Mouse (Mus musculus): ENCODE results near the gene Oit3.
"Not testable (repeated sequence)": the region's sequence is repeated elsewhere in the genome, so short reads cannot be mapped to it uniquely, and the experiment has no call there.

Gene Oit3

DNA sequence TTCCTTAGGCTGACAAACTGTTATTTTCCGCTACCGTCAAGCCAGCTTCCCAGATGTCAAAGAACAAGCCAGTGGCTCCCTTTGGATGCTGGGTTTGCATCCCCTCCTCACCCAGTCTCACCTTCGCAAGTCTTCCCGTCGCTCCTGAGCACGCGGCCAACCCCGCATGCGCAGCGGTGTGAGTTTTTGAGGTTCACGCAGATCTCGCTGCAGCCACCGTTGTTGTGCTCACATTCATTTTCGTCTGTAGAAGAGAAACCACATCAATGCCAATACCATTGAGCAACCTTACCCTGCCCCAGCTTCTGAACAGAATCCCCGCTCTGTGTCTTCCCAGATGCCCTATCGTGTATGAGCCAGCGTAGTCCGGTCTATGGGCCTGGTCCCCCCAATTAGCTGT lies 5.8 kb downstream of the Oit3 start:
- in situ Hi-C loops (cut with MboI; ENCODE audit: unreplicated experiment in 2 of 2): no loop called here

DNA sequence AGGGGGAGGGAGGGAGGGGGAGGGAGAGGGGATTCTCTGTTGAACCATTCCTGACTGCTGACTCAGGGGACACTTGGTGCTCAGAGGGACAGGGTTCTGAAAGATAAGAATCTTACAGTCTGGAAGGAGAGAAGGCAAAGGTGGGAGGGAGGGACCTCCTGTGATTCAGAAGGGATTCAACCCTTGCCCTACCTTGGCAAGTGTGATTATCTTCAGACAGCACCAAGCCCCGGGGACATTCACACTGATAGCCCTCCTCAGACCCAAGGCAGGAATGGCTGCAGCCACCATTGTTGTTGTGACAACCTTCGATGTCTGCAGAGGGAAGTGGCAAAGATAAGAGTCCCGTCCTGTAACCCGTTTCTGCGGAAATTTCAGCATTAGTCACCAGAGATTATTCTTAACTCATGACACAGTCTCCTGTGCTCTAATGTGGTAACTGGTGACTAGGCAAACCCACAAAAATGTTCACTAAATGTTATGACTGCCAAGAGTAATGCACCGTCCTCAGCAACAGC lies 10.8 kb downstream of the Oit3 start:
- in situ Hi-C loops (cut with MboI; ENCODE audit: unreplicated experiment in 2 of 2): no loop called here

DNA sequence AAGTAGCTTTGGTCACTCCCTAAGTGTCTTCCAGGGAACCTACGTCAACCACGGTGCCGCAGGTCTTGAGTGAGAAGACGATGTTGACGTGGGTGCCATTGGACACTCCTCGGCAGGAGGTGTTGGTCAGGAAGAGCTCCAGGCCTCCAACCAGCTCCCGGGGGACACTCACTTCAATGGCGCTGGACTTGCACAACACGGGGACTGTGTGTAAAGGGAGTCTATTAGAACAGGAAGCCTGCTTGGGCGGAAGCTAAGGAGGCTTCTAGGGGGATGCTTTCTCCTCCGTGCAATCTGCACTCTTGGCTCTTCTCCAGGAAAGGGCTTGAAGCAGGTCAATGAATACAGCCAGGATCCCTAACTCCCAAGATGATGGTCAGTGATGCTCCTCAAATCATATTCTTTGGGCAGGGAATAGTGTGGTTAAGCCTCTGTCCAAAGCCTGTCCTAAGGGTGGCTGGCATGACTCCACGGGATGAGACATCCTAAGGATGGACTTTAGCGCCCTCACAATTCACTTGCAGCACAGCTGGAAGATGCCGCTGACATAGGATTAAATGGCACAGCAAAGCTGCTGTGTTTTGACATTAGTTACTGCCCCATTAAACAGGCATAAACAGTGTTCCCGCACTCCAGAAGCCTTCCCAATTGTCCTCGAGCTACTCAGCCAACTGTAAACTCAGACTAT lies 12.0 kb downstream of the Oit3 start:
- in situ Hi-C loops (cut with MboI; ENCODE audit: unreplicated experiment in 2 of 2): no loop called here

DNA sequence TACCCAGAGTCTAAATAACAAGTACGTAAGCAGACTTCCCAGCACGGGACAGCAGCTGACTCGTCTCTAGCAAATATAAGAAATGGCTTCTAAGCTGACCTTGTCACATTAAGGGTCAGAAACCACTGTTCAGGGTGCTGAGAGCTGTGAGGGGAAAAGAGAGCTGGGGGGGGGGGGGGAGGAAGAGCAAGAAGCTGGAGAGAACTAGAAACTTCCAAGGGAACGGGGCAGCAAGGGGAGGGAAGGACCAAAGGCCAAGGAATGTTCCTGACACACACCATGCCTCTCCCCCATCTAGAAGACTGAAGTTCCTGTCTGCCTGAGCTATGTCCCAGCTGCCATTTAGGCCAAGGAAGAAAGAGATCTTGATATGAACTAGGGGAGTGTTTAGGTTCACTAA lies 15.2 kb downstream of the Oit3 start:
- in situ Hi-C loops (cut with MboI; ENCODE audit: unreplicated experiment in 2 of 2): no loop called here

DNA sequence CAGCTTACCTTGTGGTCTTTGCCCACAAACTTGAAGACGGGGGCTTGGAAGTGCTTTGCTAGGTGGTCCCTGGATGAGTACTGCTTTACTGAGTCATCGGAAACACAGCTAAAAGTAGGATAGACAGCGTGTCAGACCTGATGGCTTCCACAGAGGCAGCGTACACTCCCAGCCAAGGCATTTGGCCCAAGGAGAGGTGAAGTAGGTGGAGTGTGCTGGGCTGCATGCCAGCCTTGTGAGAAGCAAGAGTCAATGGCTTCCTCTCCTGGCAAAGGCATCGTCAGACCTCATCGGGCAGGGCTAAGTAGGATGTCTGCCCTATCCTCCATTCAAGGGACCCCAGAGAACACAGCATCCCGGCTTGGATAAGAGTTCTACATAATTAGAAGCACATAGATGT lies 16.2 kb downstream of the Oit3 start:
- in situ Hi-C loops (cut with MboI; ENCODE audit: unreplicated experiment in 2 of 2): no loop called here

DNA sequence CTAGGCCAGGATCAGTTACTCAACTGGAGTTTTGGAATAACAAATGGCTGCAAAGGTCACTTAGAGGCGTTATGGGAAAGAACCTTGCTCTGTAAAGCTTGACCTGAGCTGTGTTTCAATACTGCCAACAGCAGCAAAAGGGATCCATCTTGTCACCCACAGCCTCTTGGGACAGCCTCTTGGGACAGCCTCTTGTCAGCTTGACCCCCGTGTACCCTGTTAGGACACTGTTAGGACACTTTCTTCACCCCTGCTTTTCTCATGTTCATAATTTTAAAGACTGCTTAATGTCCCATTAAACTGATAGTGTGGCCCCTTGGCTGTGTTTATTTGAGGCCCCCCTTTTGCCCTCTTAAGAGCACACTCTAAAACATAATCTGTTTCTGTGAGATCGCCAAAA lies 17.1 kb downstream of the Oit3 start:
- in situ Hi-C loops (cut with MboI; ENCODE audit: unreplicated experiment in 2 of 2): no loop called here

DNA sequence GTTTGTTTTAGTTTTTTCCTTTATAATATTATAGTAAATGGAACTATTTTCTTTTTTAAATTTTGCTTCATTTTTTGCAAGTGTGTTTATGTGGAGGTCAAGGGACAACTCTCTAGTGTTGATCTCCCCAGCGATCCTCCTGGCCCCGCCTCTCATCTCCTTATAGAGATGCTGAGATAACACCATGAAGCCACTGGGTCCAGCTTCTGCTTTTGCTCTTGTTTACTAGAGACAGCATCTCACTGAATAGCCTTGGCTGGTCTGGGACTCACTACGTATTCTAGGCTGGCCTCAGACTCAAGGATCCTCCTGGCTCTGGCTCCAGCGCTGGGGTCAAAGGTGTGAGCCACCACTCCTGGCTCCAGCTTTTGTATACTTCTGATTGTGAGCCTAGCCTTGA lies 22.1 kb downstream of the Oit3 start:
- in situ Hi-C loops (cut with MboI; ENCODE audit: unreplicated experiment in 2 of 2): no loop called here

DNA sequence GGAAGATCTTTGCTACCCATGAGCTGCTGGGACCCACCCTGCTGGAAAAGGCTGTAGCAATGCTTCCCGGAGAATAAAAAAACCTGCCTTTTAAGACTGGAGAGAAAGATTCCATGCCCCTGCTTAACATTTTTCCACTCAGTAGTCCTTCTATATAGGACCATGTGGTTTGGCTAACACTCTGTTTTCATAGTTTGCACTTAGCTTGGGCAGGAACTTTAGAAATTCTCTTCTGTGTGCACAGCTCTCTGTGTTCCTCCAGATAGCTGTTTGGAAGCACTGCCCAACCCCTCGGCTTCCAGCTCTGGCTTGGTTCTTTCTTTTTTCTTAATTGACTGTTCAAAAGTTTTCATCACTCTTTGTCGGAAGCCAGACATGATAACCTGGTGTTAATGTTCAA lies 25.0 kb downstream of the Oit3 start:
- in situ Hi-C loops (cut with MboI; ENCODE audit: unreplicated experiment in 2 of 2): no loop called here

DNA sequence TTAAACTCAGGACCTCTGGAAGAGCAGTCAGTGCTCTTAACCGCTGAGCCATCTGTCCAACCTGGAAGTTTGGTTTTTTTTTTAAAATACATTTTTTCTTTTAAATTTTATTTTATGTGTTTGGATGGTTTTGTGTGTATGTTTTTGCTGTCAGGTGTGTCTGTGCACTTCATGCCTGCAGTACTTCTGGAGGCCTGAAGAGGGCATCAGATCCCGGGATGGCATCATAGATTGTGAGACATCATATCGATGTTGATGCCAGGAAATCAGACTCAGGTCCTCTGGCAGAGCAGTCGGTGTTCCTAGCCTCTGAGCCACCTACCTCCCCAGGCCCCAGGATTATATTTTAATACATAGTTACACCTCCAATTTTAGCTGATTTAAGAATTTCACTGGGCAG lies 27.9 kb downstream of the Oit3 start:
- in situ Hi-C loops (cut with MboI; ENCODE audit: unreplicated experiment in 2 of 2): no loop called here

DNA sequence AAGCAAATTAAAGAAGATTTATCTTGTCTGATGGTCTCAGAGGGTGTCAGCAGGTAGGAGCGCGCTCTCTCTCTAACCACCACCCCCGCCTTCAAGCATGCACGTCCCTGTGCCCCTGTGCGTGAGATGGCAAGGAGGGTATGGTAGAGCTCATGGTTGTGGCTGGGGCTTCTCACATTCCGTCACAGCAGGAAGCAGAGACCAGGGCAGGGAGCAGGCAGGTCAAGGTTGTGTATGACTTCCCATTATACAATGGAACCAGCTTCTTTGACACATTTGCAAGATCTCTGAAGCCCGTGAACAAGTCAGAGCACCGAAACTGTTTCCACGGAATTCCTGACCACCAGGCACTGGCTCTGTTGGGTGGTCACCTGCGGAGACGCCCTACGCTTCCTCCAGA lies 31.3 kb downstream of the Oit3 start:
- in situ Hi-C loops (cut with MboI; ENCODE audit: unreplicated experiment in 2 of 2): no loop called here

DNA sequence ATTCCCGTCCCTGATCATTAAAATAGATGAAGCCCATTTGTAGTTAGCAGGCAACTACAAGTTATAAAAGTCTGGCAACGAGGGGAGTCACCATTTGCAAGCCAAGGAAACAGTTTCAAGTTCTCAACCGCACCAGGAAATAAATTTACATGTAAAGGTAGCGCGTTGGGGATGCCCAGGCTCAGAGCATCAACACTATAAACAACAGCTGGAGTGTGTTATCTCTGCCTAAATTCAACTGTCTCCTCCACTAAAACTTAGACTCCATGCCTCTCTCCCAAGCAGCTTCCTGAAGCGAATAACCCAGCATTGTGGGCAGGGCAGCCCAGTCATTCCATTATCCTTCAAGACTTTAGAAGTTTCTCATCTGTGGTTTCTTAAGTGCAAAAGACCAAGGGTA lies 33.1 kb downstream of the Oit3 start:
- in situ Hi-C loops (cut with MboI; ENCODE audit: unreplicated experiment in 2 of 2): no loop called here

DNA sequence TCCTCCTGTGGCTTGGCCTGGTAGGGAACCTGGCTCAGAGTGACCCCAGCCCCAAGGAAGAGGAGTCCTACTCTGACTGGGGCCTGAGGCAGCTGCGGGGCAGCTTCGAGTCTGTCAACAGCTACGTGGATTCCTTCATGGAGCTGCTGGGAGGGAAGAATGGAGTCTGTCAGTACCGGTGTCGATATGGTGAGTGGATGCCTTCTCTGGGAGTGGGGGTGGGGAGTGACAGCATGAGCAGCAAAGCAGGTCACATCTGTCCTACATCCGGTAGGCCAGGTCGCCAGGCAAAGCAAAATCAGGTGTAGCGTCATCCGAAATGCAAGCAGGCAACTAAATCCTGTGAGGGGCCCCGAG lies 37.8 kb downstream of the Oit3 start:
- in situ Hi-C loops (cut with MboI; ENCODE audit: unreplicated experiment in 2 of 2): no loop called here

DNA sequence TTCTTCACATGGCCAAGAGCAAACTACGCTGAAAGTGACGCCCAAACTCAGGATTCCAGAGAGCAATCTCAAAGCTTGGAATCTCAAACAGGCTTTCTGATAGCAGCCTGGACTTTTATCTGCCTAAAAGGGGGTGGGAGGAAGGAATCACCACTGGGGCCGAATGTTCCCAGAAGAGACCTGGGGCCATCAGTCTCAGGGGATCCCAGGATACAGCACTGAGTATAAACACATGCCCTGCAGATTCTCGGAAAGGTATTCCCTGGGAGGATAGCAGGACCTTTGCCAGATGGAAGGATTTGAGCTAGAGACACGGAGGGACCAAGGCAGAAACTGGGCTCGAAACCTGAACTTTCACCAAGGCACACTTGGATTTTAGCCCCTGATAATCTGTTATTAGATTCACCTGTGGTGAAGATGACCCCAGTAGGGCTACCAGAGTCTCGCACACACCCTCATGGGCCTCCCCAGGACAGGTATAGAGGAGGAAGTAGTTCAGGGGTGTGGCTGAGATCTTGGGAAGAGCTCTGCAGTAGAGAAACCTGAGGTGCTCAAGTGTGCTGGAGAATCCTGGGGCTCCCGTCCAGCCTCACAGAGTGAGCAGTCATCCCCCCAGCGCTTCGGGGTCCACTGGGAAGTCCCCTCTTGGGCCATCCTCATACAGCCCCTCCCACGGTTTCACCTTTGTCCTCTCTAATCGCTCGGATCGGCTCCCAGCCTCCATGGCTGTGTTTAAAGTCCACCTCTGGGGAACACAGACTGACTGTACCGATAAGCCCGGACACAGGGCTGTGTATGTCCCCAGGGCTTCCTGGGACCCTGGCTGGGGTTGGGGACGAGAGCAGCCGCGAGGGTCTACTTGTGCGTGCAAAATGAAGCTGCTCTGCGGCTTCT lies 38.4 kb downstream of the Oit3 start, which contains the start of gene Pla2g12b:
Pla2g12b (plus strand) TSS at position 762 of the 894 bp plus-strand sequence.
- in situ Hi-C loops (cut with MboI; ENCODE audit: unreplicated experiment in 2 of 2): no loop called here

DNA sequence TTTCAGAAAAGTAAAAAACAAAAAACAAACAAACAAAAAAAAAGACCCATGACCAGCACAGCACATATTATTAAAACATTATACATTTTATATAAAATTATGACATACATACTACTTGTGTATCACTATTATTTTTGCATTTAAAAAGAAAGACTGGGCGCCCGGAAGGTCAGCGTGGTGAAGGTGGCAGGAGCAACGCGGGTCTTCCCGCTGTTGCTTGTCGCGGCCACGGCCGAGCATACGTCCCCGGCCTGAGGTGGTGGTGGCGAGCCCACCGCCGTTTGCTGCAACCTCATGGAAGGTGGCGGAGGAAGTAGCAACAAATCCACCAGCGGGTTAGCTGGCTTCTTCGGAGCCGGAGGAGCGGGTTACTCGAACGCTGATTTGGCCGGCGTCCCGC lies 46.1 kb downstream of the Oit3 start, which contains the start of gene Gm10273:
Gm10273 (plus strand) TSS at position 172 of the 400 bp plus-strand sequence.
- in situ Hi-C loops (cut with MboI; ENCODE audit: unreplicated experiment in 2 of 2): not testable (repeated sequence)

DNA sequence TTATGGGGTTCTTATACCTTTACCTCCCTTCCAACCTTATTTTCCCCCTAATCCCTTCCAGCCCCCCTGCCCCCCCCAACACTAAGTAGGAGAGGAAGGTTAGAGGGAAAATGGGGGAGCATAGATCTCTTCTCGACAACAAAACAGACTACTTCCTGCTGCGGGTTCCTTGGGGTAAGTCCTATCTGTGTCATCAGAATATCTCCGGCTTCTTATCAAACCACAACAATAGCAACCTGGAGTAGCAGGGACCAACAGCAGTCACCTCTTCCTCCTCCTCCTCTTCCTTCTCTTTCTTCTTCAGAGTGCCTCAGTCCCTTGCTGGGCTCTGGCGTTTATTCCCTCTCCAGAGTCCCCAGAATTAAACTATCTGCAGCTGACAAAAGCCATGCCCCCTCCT lies 49.7 kb downstream of the Oit3 start:
- in situ Hi-C loops (cut with MboI; ENCODE audit: unreplicated experiment in 2 of 2): no loop called here

DNA sequence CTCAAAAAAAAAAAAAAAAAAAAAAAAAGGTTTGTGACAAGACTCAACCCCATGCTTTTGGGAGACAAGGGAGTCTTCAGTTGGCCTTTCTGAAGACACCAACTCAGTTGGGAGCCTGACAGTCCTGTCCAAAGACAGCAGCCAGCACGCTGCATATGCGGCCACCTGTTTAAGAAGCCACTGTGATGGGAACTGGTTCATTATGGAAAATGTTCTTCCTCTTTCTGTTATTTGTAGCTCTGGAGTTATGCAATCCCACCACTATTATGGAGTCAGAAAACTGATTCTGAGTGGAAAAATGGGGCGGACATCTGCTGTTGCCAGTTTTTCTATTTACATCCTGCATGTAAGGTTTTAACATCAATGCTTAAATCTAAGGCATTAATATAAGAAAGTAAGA lies 51.9 kb downstream of the Oit3 start:
- in situ Hi-C loops (cut with MboI; ENCODE audit: unreplicated experiment in 2 of 2): no loop called here

DNA sequence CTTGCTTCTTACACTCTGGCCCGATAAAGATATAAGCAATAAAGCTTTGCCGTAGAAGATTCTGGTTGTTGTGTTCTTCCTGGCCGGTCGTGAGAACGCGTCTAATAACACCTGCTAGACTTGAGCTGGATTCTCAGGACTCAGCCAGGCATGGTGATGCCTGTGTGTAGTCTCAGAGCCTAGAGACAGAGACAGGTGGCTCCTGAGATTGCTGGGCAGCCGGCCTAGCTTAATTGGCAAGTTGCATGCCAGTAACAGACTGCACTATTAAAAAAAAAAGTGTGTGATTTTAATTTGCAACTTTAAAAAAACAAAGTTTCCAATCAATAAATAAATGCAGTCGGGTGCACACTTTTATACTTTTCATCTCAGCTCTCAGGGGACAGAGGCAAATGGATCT lies 54.6 kb downstream of the Oit3 start:
- in situ Hi-C loops (cut with MboI; ENCODE audit: unreplicated experiment in 2 of 2): no loop called here

DNA sequence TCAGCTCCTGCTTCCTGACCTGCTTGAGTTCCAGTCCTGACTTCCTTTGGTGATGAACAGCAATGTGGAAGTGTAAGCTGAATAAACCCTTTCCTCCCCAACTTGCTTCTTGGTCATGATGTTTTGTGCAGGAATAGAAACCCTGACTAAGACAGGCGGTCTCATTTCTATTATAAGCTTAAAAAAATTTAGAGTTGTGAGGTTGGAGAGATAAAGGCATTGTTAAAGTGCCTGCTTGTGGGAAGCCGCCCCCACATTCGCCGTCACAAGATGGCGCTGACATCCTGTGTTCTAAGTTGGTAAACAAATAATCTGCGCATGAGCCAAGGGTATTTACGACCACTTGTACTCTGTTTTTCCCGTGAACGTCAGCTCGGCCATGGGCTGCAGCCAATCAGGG lies 60.0 kb downstream of the Oit3 start:
- in situ Hi-C loops (cut with MboI; ENCODE audit: unreplicated experiment in 2 of 2): not testable (repeated sequence)

DNA sequence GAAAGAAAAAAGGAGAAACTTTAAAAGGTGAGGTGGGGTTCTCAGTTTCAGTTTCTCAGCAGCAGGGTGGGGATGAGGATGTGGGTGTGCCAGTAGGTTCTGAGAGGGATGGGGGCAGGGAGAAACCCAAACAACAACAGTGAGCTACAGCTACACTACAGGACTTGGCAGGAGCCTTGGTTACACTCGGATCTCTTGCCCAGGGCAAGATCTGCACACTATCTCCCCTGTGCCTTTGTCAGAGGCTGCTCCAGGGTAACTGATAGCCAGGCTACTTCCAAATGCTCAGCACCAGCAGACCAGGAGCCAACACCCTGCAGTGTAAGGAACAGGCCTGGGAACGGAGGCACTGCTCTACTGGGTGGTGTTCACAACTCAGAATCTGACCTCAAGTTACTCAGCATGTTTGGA lies 61.2 kb downstream of the Oit3 start:
- in situ Hi-C loops (cut with MboI; ENCODE audit: unreplicated experiment in 2 of 2): no loop called here

DNA sequence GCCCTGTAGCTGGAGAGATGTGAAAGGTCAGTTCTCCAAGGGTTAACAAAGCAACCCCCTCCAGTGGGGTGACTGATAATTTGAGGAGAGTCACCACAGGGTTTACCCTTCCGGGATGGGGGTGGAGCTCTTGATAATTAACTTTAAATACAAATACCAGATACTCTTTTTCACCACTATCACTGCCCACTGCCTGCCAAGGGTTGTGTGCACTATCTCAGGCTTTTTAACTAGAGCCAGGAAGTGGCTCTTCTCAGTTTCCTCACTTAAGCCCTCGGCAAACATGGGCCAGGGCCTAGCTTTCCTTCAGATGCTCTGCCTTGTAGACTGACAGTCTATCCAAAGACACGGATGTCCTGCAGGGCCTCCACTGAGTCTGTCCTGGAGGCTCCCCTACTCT lies 61.7 kb downstream of the Oit3 start:
- in situ Hi-C loops (cut with MboI; ENCODE audit: unreplicated experiment in 2 of 2): loop anchor here in 1 of 2 experiments (10.0 kb wide), 1 partner anchor 495 kb away; the partner anchor contains the start of gene Dnajb12

DNA sequence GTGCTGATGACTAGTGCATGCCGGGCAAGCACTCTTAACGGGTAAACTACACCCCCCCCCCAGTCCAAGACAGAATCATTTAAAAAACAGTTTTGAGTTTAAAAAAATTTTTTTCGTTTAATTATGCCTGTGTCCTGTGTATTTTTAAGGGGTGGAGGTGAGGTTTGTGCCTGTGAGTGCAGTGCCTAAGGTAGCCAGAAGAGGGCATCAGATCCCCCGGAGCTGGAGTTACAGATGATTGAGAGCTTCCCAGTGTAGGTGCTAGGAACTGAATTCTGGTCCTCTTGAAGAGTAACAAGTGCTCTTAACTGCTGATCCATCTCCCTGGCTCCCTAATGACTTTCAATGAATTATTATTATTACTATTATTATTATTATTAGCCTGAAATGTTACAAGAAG lies 62.9 kb downstream of the Oit3 start:
- in situ Hi-C loops (cut with MboI; ENCODE audit: unreplicated experiment in 2 of 2): loop anchor here in 1 of 2 experiments (10.0 kb wide), 1 partner anchor 496 kb away; the partner anchor contains the start of gene Dnajb12
